Mouse (Mus musculus) layer of hippocampus, postnatal 25 days (tissue): ENCODE measurements around the gene Dlx2. TPM values are rescaled to one million over a fixed set of nuclear protein-coding genes. Genes with fewer than 3 reads are reported as not detected.

Source experiments
- DNase-seq, 2 experiments: peaks; one replicate each; pipeline ENCODE4 v3.0.0; 2022; ENCODE audit warnings: mixed read lengths in 2 of 2, low spot score in 1 of 2; ENCODE audit errors: extremely low spot score in 1 of 2
- total RNA-seq, 2 experiments: library from RNA; stranded (reverse); gene quantifications; 2 replicates each; pipeline ENCODE4 v1.2.3; 2021

Dlx2 gene
- 1 to 10 TPM; 5.7 to 6.0 TPM for total RNA-seq

DNA sequence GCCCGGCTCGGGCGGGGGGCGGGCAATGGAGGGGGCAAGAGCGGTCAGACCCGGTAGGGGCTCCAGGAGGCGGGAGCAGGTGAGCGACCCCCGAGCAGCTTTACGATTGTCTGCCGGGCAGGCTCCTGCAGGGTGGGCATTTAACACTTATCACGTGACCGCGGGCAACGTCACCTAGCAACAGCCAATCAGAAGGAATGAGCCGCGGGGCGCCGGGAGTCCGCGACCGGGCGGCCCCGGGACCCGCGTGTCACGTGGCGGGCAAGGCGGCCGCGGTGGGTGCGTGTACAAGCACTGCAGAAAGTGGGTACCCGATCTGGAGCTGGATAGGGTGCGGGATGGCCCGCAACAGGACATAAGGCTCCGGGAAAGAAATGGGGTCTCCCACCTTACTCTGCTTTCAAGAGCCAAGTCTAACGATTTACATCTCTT lies at the start of gene Dlx2:
Gene Dlx2 (minus strand): TSS at position 115 of the 432 bp plus-strand sequence.
- no peak for DNase-seq

DNA sequence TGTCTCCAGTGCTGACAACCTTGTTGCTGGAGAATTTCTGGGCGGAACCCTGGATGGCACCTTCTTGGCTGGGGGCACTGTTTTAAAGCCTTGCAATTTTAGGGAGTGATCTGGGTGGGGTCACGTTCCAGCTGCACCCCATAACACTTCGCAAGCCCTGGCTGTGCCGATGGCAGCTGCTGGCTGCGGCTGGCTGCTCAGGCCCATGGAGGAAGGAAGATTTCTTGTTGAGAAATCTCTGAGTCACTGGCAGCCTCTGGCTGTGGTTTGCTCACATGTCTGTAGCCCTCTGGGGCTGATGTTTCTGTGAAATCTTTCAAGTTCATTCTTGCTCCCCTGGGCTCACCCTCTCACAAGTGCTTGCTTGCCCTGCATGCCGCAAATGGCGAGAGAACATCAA lies 47.9 kb upstream of the Dlx2 start:
- DNase-seq = no peak

DNA sequence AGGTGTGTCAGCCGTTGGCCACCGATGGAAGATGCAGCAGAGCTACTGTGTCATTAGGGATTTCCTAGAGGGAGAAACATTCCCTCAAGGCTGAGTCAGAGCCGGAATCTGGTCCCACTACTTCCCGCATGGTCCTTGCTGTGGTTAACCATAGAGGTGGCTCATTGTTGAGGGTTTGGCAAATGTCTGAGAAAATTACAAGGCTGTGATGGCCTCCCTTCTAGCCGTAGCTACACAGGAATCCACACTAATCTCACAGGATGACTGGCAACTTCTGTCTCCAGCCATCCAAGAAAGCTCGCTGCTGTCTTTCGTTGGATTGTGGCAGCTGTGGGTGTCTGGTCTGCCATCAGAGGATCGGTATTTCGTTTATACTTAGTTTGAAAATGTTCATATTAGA lies 42.6 kb upstream of the Dlx2 start:
- DNase-seq = no peak

DNA sequence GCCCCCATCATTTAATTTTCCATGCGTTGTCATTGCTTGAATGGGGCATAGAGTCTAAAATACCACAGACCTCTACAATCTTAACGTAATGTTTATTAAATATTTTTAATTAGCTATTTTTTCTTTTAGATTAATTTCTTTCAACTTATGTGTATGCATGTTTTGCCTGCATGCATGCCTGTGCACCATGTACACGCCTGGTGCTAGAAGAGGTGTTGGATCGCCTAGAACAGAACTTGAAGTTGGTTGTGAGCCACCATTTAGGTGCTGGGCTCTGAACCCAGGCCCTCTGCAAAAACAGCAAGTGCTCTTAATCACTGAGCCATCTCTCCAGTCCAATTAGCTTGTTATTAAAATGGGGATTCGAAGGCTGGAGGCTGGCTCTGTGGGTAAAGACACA lies 34.9 kb upstream of the Dlx2 start:
- no peak for DNase-seq

DNA sequence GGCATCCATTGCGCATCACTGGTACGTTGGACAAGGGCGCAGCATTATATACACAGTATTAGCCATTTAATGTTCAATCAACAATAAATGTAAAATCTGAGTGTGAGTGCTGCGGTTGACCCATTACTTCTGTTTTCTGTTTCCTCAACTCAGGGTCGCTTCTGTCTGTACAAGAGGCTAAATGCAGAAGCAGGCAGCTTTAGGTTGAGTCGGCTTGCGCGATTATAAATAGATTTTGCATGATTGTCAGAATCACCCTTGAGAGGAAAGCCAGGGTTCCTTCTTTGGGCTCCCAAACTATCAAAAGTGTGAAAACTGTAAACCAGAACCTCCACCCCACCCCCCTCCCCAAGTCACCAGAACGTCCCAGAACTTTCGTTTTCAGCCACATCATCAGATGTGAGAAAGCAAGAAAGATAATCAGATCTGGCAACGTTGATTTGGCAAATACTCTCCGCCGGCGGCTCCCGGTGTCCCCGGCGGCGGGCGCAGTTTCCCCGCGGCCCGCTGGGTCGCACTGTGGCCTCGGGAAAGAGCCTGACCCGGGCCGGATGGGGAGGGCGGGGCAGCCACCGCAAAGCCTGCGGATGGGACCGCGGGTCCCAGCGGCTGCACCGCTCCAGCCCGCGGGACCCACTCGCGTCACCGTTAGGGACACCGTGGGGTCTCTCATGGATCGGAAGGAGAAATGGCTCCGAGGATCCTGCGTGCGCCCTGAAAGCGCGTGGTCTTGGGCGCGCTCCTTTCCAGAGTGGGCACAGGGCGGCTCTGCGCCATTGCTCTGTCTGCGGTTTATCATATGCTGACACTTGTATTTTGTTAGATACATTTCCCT lies 34.3 kb upstream of the Dlx2 start:
- peak; percentile 51 to 53 for DNase-seq

DNA sequence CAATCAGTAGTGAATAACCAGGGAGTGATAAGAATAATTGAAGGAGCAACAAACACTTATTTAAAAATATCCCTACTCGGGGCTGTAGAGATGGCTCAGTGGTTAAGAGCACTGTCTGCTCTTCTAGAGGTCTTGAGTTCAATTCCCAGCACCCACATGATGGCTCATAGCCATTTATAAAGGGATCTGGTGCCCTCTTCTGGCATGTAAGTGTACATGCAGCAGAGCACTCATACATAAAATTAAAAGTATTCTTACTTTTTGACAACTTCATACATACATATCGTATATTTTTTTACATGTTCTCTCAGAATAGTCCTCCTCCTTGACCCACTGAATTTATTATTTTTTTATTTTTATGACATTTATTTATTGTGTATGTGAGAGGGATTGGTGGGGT lies 30.5 kb upstream of the Dlx2 start:
- DNase-seq = no peak

DNA sequence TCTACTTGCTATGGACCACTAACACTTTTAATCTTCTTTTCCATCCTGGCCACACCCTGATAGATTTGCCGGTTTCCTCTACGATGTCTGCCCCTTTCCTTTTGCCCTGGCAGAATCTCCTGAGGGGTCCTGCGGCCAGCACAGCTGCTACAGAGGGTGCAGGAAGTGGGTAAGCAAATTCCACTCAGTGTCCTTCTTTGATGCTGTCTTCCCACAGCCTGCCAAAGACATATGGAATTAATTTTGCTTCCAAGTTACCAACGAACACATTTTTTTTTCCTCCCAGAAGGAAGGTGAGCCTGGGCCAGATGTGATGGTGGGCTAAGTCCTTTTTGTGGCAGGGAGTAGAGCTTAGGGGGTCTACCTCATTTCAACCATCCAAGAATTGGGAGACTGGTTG lies 27.2 kb upstream of the Dlx2 start:
- DNase-seq = no peak

DNA sequence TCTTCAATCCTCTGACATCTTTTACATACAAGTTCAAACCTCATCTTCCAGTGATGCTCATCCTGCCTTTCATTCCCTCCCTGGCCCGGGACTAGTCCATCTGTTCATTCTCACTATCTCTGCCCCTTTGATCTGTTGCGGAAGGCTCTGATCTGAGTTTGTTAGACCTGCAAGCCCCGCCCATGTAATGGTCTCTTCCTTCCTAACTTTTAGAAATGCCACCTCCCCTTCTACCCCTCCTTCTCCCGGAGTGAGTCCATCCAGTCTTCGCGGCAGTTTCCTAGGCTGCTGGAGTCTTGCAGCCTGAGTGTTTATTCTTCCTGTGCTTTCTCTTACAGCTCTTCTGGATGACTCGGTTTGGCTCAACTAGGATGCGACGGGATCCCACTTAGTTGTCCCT lies 19.9 kb upstream of the Dlx2 start:
- DNase-seq = no peak

DNA sequence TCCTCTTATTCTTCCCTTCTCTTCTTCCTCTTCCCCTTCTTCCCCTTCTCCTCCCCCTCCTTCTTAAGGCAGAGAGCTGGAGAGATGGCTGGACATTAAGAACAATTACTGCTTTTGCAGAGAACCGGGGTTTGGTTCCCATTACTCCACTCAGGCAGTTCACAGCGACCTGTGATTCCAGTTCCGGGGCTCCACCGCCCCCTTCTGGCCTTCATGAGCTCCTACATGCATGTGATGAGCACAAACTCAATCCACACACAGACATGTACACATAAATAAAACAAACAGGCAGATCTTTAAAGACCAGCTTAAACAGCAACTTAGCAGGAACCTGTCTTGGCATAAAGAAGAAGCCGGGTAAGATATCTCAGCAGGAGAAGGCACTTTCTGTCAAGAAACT lies 9.5 kb upstream of the Dlx2 start:
- DNase-seq = no peak

DNA sequence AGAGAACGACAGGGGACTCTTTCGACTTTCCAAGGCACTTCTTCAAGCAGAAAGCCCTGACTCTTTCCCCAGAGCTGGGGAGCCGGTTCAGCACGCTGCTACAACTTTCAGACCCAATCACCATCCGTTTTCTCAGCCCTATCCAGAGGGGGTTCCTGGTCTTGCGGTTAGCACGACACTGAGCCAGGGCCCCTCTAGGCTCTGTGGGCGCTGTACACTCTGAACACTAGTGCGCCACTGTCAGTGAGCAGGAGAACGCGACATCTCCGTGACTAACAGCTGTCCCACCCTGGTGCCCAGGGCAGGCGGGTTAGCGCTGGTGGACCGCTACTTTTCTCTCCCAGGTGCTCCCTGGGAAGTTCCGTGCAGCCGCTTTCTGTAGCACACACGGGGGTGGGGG lies 5.2 kb upstream of the Dlx2 start:
- no peak for DNase-seq

DNA sequence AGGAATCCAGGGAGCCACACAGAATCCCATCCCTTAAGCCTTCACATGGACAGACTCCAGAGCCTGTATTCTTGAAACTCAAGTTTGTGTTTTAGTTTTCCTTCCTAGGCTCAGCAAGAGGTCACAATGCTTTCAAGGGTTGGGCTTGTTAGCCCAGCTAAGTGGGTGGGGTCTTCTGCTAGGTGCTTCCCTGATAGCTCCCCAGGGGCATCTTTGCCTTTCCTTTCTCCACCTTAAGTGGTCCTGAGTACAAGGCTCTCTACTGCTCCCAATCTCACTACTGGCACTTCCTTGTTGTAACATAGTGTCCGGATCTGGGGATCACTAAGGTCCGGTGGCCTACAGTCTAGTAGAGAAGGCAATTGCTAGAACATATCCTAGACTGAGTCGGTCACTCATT lies 3.8 kb upstream of the Dlx2 start:
- no peak for DNase-seq

DNA sequence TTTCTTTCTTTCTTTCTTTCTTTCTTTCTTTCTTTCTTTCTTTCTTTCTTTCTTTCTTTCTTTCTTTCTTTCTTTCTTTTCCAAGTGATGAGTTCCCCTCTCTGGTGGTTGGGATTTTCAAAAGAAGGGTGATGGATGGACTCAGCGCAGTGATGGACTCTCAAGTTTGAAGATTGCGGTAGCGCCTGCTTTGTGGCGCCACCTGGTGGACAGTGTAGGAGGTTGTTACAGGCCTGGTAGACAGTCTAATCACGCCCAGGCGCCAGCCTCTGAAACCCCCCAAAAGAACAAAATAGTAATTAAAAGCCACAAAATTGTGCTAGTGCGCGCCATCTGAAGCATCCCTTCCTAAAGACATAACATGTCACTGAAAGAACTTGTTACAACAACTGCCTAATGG lies 1.3 kb upstream of the Dlx2 start:
- peak in 1 of 2 experiments; percentile 71 for DNase-seq

DNA sequence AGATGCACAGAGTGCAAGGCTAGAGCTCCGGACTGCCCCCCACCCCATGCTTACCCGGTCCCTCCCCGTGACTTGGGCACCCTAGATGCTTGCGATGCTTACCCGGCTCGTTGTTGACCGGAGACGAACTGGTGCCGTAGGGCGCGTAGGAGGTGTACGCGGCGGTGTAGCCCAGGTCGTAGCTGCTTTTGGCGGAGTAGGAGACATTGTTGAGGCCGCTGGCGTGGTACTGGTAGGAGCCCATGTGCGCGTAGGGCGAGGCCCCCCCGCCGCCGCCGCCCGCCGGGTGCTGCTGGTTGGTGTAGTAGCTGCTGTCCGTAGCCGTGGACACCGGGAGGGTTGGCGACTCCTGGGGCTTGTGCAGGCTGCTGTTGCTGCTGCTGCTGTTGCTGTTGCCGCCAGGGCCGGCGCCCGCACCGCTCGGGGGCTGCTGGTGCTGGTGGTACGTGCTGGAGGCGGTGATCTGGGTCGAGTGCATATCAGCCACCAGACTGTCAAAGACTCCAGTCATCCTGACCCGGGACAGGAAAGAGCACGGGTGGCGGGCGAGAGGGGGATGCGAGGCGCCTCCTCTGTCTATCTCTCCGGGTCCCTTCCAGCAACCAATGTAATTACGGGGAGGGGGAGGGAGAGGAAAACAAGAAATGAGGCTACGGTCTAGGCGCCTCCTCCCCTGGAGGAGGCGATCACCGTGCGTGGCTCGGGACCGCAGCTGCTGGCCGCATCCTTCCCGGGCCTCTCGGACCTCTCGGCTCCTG lies 493 bp downstream of the Dlx2 start:
- no peak for DNase-seq

DNA sequence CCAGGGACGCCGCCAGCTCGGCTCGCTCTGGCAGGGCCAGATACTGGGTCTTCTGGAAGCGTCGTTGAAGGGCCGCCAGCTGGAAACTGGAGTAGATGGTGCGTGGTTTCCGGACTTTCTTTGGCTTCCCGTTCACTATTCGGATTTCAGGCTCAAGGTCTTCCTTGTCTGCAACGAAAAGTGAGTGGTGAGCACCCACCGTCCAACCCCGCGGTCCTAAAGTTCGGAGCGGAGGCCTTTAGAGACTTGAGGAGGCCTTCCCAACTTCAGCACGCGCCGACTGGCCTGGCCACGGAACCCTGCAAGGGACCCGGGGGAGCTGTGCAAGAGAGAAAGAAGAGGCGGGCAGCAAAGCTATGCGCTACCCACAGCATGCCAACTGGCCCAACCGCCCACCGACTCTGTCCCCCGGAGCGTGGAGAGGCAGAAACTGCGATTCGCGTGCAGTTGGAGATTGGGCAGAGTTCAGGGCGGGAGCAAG lies 1.1 kb downstream of the Dlx2 start:
- no peak for DNase-seq

DNA sequence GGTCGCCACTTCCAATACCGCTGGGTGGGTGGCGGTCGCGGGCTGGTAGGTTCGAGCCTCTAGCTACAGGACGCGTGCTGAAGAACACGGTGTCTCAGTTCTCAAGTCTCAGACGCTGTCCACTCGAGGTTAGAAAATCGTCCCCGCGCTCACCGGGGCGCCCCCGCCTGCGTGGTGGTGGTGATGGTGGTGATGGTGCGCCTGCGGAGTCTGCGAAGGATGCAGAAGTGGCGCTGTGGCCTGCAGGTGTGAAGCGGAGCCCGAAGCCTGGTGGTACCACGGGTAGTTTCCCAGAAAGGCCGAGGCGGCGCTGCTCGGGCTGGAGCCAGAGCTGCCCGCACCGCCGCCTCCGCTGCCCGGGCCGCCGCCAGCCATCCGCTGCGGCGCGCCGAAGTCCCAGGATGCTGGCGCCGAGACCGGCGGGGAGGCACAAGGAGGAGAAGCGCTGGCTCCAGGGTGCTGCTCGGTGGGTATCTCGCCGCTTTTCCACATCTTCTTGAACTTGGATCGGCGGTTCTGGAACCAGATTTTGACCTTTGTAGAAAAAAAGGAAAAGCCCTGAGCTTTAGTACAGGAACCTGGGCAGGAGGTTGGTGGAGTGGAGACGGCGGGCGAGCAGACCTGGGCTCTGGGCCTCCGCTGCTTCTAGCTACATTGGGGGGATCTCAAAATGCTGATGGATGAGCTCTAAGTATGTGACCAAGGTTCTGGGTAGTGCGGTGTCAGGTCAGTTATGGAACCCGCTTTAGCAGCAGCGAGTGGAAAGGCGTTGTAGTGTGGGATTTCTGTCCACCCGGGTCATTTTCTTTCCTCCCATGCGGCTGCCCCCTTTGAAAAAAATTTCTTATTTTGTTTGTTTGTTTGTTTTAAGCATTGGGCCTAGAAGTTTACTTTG lies 1.9 kb downstream of the Dlx2 start:
- no peak for DNase-seq

DNA sequence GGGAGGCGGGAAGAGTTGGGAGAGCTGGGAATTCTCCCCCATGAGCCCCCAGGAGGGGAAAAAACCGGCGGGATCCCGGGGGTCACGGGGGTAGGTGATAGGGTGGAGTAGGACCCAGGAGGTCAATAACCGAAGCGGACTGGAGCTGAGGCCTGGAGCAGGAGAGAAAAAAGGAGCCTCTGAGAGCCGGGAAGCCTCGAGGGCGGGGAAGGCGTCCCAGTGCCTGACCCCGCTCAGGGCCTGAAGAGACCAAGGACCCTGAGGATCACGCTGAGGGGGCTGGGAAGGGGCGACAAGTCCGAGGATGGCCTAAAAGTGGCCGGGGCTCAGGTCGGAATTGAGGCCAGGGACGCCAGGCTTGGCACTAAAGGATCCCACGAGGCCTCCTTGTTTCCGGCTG lies 2.6 kb downstream of the Dlx2 start:
- no peak for DNase-seq

DNA sequence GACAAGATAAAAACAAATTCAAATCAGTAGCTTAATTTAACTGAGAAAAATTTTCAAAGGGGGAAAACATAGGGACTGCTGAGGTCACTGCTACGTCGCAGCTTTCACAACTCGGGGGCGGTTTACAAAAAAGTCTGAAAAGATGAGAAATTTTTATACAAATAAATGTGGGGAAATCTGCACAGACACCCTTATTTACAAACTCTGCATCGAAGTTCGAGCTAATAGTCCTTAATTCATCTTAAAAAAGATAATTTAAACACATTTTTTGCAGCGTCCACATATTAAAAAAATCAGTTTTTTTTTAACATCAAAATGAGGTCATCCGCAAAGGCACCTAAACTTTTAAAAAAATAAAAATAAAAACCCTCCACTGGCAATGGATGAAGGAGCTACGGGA lies 3.0 kb downstream of the Dlx2 start:
- no peak for DNase-seq

DNA sequence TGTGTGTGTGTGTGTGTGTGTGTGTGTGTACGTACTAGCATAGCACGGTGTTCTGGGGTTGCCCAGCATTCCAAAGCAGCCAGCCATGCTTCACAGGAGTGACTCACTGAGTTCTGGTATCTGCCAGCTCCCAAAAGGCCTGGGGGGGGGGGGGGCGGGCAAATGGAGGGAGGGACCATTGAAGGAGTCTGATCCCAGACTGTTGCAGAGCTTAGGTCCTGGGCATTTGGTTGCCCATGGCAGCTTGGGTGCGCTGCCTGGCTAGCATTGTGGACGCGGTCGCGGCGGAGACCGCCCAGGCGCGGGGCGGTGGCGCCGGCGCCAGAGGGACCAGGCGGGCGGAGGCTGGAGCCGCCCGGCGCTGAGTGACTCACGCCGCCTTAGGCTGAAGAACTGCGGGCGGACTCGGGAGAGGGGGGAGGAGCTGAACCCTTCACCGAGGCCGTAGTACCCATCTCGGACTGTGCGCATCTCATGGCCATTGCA lies 3.7 kb downstream of the Dlx2 start:
- DNase-seq = no peak

DNA sequence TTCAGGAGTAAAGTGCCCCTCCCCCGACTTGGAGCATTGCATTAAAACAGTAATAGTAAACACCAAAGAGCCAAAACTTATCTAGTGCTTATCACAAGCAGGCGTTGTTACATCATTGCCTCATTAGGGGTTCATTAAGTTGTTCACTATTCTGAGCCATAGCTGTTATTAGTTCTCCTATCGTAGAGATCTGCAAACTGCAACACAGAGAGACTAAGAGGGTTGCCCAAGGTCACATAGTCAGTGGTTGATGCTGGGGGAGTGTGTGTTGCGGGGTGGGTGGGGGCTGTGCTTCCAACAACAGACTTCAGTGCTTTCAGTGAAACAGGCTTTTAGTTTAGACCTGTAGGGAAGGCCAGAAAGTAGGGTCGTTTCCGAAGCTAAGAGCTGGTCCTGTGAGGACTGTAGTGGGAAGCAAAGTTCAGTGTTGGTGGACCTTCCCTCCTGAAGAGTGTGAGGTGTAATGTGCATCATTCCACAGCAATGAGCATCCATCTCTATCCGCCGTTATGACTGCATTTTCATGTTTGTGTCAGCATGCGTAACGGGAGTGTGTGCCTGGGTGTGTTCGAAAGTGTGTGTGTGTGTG lies 4.2 kb downstream of the Dlx2 start:
- no peak for DNase-seq
